Mouse (Mus musculus) embryonic facial prominence, embryonic 10.5 days (tissue): Measurements from ENCODE around the gene Kcnh5. TPM values are rescaled to one million over a fixed set of nuclear protein-coding genes. Genes with fewer than 3 reads are reported as not detected.
A peak's percentile ranks its signal among the peaks of the same experiment; 100 is the strongest.

ENCODE experiments used
- DNase-seq: peaks from one replicate; pipeline ENCODE4 v3.0.0-alpha.2; 2017; ENCODE audit warnings: low spot score
- H3K27ac ChIP-seq: fragments of 300-500 bp; sonication (generic); replicated peaks from 2 replicates; pipeline ENCODE4 v1.5.1; 2016; ENCODE audit warnings: mild to moderate bottlenecking
- H3K27me3 ChIP-seq: fragments of 300-500 bp; sonication (generic); replicated peaks from 2 replicates; pipeline ENCODE4 v1.6.1; 2016; ENCODE audit warnings: low read depth, mild to moderate bottlenecking; ENCODE audit not compliant: poor library complexity, severe bottlenecking
- H3K36me3 ChIP-seq: fragments of 300-500 bp; sonication (generic); replicated peaks from 2 replicates; pipeline ENCODE4 v1.6.1; 2016; ENCODE audit warnings: mild to moderate bottlenecking, moderate library complexity
- H3K4me1 ChIP-seq: fragments of 300-500 bp; sonication (generic); 2 replicates; pipeline ENCODE4 v1.6.1; 2016
- H3K4me3 ChIP-seq: fragments of 300-500 bp; sonication (generic); 2 replicates; pipeline ENCODE4 v1.5.1; 2016; ENCODE audit warnings: mild to moderate bottlenecking, moderate library complexity
- H3K9me3 ChIP-seq: fragments of 300-500 bp; sonication (generic); 2 replicates; pipeline ENCODE4 v1.6.1; 2016; ENCODE audit warnings: mild to moderate bottlenecking
- WGBS: fragments of 180-500 bp; shearing (Covaris S2); methylation state at CpG from one replicate; pipeline ENCODE4 v1.1.7; 2016; 5-methylcytosine and 5-hydroxymethylcytosine counted together
- polyA plus RNA-seq: library from polyadenylated mRNA; unstranded; fragments of >200 nt; fragmentation: Nextera tagmentation; extraction: Ambion mirVana; gene quantifications from 2 replicates; pipeline ENCODE4 v1.2.1, GENCODE M21; 2016

Gene Kcnh5
- polyA plus RNA-seq, 1 experiment from 2014 or later, result 0.24 TPM

DNA sequence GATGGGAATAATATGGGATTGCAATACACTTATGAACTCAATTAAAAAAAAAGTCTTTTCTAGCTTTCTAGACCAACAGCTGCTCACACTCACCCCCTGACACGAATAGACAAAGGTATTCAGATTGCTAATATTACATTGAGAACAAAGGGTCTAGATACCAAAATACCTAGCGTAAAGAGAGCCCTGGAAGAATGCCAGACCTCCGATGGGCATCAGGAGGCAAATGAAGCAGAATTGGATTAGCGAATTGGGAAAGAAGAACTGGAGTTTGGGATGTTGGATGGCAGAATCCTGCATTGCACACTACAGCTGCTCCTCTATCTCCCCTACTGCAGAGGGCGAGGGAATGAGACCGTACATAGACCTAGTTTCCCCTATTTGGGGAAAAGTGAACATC is 275.8 kb downstream of the Kcnh5 start:
- Histone ChIP-seq H3K27ac (no peak overlapping the region), H3K4me1 (no peaks in the 10 kb centered on the region), H3K36me3 (no peaks in the 10 kb centered on the region), H3K9me3 (no peaks in the 10 kb centered on the region), H3K27me3 (no peaks in the 10 kb centered on the region), H3K4me3 (no peak overlapping the region)
- WGBS, result 88% methylated on average over 6 of the region's 6 CpGs
- DNase-seq, result no peak

DNA sequence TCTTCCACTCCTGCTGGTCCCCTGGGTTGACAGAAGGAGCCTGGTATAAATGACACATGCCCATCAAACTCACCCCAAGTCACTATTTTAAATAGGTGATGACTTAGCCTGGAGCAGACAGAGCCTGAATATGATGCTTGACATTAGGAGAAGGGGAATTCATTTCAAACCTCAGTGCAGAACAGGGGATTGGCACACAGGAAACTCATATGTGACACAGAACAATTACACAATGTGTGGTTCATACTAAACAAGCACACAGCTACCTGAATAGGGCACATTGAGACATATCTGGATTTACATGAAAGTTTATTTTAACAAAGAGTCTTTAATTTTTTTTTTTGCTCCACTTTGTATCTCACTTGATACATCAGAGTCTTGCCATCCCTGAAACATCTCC is 276.4 kb downstream of the Kcnh5 start:
- Histone ChIP-seq H3K27me3 (no peaks in the 10 kb centered on the region), H3K36me3 (no peaks in the 10 kb centered on the region), H3K4me1 (no peaks in the 10 kb centered on the region), H3K27ac (no peak overlapping the region), H3K9me3 (no peaks in the 10 kb centered on the region), H3K4me3 (no peak overlapping the region)
- no peak for DNase-seq

DNA sequence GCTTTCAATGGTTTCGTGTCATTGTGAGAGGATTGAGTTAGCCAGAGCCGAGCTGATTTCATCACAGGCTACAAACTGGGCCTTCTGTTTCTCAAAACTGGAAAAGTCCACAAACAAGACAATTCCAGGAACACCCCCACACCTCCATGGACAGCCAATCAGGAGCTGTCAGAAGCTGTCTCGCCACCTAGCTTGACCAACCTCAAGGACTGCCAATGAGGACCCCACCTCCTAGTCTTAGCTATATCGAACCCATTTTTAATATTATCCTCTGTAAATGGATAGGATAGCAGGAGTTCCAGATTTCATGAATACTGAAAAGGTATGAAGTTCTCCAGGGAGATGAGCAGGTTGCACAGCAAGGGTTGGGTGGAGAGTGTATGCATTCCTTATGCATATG is 278.1 kb downstream of the Kcnh5 start:
- no peak for DNase-seq
- 91% methylated on average over 4 of the region's 4 CpGs for WGBS

DNA sequence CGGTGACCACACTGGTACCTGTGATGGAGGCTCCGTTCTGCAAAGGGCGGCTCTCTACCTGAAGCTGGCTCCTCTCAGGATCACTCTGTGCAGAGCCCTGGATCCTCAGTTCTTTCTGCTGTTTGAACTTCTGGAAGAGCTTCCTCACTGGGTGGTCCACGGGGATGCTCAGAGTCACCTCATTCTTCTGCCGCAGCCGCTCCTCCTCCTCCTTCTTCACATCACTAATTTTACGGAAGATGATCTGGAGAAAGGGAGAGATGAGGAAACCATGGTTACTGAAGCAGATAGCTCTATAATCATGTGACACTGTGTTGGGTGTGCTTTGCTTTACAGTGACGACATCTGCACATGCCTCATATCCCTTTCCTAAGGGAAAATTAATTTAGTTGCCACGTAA is 278.9 kb downstream of the Kcnh5 start:
- no peak for DNase-seq
- 90% methylated on average over 9 of the region's 9 CpGs for WGBS
- Histone ChIP-seq H3K9me3 (no peaks in the 10 kb centered on the region), H3K36me3 (no peaks in the 10 kb centered on the region), H3K27ac (no peak overlapping the region), H3K27me3 (no peaks in the 10 kb centered on the region), H3K4me3 (no peak overlapping the region), H3K4me1 (no peaks in the 10 kb centered on the region)

More for the DNA sequence above, 278.1 kb downstream of the Kcnh5 start:
- no peaks in the 10 kb centered on the region for H3K27me3 ChIP-seq
- H3K9me3 ChIP-seq, result no peaks in the 10 kb centered on the region
- H3K27ac ChIP-seq, result no peak overlapping the region
- no peak overlapping the region for H3K4me3 ChIP-seq
- H3K4me1 ChIP-seq, result no peaks in the 10 kb centered on the region
- no peaks in the 10 kb centered on the region for H3K36me3 ChIP-seq

DNA sequence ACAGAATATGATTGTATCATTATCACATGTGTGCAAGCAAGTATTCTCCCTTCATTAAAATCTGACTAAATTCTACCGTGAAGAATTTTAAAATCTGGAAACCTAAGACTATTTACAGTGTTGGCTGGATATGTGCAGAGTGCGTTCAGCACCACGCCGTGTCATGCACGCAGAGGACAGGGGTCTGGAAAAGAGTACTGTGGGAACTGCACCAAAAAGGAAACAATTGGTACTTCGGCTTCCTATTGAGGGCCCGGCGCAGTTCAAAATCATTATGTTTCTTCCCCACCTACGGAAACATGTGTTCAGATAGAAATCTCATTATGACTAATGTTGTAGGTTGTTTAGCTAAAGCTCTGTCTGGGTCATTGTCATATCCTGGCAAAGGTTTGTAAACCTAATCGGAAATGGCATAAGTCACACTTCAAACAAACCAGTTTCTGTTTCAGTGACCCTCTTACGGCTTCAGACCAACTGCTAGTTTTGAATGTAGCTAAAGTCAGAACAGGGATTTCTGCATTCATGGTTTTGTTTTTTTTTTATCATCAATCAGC is 282.2 kb downstream of the Kcnh5 start:
- no peaks in the 10 kb centered on the region for H3K27me3 ChIP-seq
- no peak overlapping the region for H3K27ac ChIP-seq
- no peaks in the 10 kb centered on the region for H3K4me1 ChIP-seq
- DNase-seq, result no peak
- H3K9me3 ChIP-seq, result no peaks in the 10 kb centered on the region
- WGBS, result 83% methylated on average over 11 of the region's 11 CpGs
- no peaks in the 10 kb centered on the region for H3K36me3 ChIP-seq
- H3K4me3 ChIP-seq, result no peak overlapping the region

DNA sequence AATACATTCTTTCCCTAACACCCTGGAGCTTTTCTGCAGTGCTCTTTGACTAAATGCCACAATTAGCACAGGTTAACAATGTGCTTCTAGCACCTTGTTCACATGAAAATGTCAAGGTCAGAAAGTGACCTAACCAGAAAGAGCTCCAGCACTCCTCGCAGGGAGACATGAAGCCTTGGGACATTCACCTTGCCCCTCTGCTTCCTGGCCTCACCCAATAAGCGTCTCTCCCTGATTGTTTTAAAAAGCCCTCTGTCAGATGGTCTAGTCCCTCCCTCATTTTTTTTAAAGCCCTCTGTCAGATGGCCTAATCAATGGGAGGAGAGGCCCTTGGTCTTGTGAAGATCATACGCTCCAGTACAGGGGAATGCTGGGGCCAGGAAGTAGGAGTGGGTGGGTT is 287.7 kb downstream of the Kcnh5 start:
- no peak overlapping the region for H3K27ac ChIP-seq
- no peak for DNase-seq
- no peak overlapping the region for H3K4me3 ChIP-seq
- H3K4me1 ChIP-seq, result no peaks in the 10 kb centered on the region
- WGBS, result 53% methylated on average over 3 of the region's 3 CpGs
- no peaks in the 10 kb centered on the region for H3K36me3 ChIP-seq
- no peaks in the 10 kb centered on the region for H3K27me3 ChIP-seq
- no peaks in the 10 kb centered on the region for H3K9me3 ChIP-seq

DNA sequence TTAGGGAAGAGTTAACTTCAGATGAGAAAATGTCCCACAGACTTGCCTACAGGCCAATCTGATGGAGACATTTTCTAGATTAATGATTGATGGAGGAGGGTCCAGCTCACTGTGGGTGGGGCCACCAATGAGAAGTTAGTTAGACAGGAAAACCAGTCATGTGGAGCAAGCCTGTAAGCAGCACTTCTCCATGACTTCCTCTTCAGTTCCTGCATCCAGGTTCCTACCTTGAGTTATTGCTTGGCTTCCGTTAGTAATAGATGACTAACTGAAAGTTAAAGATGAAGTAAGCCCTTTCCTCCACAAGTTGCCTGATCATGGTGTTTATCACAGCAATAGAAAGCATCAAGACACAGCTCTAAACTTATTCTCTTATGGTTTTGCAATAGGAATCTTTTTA is 290.1 kb downstream of the Kcnh5 start:
- WGBS, result 83% methylated on average over 1 of the region's 1 CpGs
- DNase-seq, result no peak
- no peaks in the 10 kb centered on the region for H3K4me1 ChIP-seq
- H3K27me3 ChIP-seq, result no peaks in the 10 kb centered on the region
- no peak overlapping the region for H3K27ac ChIP-seq
- H3K36me3 ChIP-seq, result no peaks in the 10 kb centered on the region
- H3K4me3 ChIP-seq, result no peak overlapping the region
- no peaks in the 10 kb centered on the region for H3K9me3 ChIP-seq

DNA sequence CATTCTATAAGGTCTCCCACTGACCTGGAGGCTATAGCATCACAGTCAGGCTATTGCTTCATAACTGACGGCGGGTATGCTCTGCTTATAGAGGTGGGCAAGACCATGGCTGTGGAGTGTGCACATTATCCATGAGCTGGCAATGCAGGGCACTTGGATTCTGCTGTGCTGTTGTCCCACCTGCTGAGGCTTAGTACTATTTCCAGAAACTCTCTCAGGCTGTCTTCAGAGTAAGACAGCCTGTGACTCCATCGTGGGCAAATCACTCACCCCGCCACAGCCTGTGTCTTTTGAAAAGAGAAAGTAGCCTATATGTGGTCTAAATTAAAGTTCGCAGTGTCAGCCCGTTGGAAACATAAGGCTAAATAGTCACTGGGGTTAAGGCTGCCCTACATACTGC is 295.8 kb downstream of the Kcnh5 start:
- H3K27ac ChIP-seq, result no peak overlapping the region
- H3K4me3 ChIP-seq, result no peak overlapping the region
- no peaks in the 10 kb centered on the region for H3K36me3 ChIP-seq
- no peaks in the 10 kb centered on the region for H3K4me1 ChIP-seq
- 84% methylated on average over 6 of the region's 6 CpGs for WGBS
- H3K9me3 ChIP-seq, result no peaks in the 10 kb centered on the region
- no peaks in the 10 kb centered on the region for H3K27me3 ChIP-seq
- DNase-seq, result no peak

DNA sequence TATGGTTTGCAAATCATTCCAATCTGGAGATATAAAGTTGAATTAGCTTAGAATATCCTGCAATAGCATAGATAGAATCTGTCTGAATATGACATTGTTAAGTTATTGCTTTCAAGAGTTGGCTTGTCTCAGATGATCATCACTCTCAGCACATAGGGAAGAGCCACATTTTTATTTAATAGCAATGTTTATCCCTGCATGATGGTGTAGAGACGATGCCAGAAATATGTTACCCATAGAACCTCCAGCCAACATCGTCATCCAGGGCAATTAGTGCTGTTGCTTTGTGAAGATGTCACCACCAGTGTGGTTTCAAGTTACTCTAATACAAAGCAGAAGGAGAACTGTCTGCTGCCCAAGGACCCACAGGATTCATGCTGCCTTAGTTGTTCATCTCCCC is 321.5 kb downstream of the Kcnh5 start:
- Histone ChIP-seq H3K4me3 (no peak overlapping the region), H3K4me1 (no peaks in the 10 kb centered on the region), H3K36me3 (no peaks in the 10 kb centered on the region), H3K27ac (no peak overlapping the region), H3K9me3 (no peaks in the 10 kb centered on the region), H3K27me3 (no peaks in the 10 kb centered on the region)
- 52% methylated on average over 2 of the region's 2 CpGs for whole genome bisulfite sequencing
- no peak for DNase-seq

DNA sequence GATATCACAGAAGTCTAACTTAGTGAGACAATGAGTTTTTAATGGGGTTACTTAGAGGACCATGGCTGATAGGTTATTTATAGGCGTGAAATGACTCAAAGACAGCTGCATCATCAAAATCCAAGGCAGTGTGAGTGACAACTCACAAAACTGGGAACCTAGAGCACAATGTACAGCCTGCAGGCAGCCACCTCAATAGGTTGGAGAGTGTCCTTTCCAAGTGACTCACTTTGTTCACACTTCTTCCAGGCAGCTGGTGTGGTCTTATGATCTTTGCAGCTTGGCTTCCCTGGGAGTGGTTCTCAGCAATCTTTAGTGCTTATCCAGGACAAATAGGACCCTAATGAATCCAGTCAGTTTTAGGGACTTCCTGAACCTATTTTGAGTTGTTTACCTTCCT is 322.9 kb downstream of the Kcnh5 start:
- no peak overlapping the region for H3K4me3 ChIP-seq
- no peaks in the 10 kb centered on the region for H3K9me3 ChIP-seq
- no peaks in the 10 kb centered on the region for H3K27me3 ChIP-seq
- no peaks in the 10 kb centered on the region for H3K36me3 ChIP-seq
- WGBS, result 81% methylated on average over 1 of the region's 1 CpGs
- DNase-seq, result no peak
- H3K27ac ChIP-seq, result no peak overlapping the region
- H3K4me1 ChIP-seq, result no peaks in the 10 kb centered on the region

DNA sequence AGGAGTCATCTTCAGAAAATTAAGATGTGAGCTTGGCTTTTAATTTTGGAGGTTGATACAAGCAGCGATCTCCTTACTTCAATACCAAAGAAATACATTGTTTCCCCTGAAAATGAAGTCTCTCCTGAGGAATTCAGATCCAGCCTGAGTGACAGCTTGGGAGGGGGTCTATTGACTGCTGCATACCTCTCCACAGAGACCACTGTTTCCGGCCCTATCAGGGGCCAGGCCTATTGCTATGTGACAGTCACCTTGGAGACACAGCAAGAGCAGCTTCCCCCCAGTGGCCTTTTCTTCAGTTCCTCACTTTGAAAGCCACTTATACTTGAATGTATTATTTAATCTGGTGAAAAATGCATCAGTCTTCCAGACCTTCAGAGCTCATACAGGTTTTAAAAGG is 326.8 kb downstream of the Kcnh5 start:
- no peaks in the 10 kb centered on the region for H3K9me3 ChIP-seq
- no peak overlapping the region for H3K27ac ChIP-seq
- no peak overlapping the region for H3K4me3 ChIP-seq
- H3K36me3 ChIP-seq, result no peaks in the 10 kb centered on the region
- no peaks in the 10 kb centered on the region for H3K27me3 ChIP-seq
- no peaks in the 10 kb centered on the region for H3K4me1 ChIP-seq
- 29% methylated on average over 2 of the region's 2 CpGs for WGBS
- peak; percentile 24 for DNase-seq

DNA sequence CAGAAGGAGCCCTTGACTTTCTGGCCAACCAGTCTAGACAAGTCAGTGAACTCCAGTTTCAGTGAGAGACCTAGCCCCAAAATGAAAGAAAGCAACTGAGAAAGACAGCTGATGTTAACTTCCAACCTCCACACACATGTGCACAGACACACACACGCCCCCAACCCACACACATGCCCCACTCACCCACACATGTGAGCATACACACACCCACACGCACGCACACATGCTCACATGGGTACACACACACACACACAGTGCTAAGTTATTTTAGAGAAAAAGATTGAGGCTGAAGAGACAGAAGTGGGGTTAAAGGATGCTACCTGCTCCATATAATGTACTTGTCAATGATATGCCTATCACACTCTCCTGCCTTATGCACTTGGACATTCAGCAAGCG is 327.2 kb downstream of the Kcnh5 start:
- H3K4me1 ChIP-seq, result no peaks in the 10 kb centered on the region
- no peaks in the 10 kb centered on the region for H3K9me3 ChIP-seq
- H3K4me3 ChIP-seq, result no peak overlapping the region
- H3K36me3 ChIP-seq, result no peaks in the 10 kb centered on the region
- H3K27me3 ChIP-seq, result no peaks in the 10 kb centered on the region
- DNase-seq, result no peak
- WGBS, result 90% methylated on average over 4 of the region's 4 CpGs
- no peak overlapping the region for H3K27ac ChIP-seq

DNA sequence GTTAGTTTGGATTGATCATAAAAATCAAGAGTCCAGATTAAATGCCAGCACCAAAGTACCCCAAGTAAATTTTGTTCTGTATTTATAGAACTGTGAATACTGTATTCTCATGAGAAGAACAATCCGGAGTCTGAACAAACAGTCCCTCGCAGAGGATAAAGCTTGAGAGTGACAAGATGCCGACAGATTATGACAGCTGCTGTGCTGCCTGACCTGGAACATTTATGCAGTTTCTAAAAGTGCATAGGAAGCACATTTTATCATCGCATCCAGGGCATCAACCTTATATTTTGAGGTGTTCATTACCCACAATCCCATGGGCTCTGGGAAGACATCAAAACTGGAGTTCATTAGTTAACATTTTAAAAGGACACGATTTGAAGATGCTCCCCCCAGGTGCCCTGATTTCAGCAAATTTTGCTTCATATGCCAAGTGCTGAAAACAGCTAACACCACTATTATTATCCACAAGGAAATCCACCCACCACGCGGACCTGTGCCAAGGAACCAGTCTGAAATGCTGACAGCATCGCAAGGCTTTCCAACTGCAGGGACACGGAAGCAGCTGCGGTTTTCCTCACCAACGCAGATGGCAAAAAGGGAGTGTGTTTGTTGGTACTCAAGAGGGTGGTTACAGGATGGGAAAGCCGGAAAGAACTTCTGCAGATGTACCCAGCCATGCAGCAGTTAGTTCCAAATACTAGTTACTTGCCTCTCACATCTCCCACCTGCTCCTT is 328.4 kb downstream of the Kcnh5 start:
- 88% methylated on average over 12 of the region's 12 CpGs for WGBS
- Histone ChIP-seq H3K9me3 (no peaks in the 10 kb centered on the region), H3K4me3 (no peak overlapping the region), H3K27me3 (no peaks in the 10 kb centered on the region), H3K27ac (no peak overlapping the region), H3K4me1 (no peaks in the 10 kb centered on the region), H3K36me3 (no peaks in the 10 kb centered on the region)
- DNase-seq, result no peak
